Mouse (Mus musculus) mouse trophoblast stem cell (cell line): ENCODE measurements around the gene Stx1a.

Source experiments
- in situ Hi-C, 2 experiments: fragments of 300-500 bp; cut with MseI, MboI; formaldehyde crosslinking; loops; 2 replicates in 1 of 2; 3 replicates in 1 of 2; pipeline ENCODE4 v1.15.1; 2025

Stx1a gene

DNA sequence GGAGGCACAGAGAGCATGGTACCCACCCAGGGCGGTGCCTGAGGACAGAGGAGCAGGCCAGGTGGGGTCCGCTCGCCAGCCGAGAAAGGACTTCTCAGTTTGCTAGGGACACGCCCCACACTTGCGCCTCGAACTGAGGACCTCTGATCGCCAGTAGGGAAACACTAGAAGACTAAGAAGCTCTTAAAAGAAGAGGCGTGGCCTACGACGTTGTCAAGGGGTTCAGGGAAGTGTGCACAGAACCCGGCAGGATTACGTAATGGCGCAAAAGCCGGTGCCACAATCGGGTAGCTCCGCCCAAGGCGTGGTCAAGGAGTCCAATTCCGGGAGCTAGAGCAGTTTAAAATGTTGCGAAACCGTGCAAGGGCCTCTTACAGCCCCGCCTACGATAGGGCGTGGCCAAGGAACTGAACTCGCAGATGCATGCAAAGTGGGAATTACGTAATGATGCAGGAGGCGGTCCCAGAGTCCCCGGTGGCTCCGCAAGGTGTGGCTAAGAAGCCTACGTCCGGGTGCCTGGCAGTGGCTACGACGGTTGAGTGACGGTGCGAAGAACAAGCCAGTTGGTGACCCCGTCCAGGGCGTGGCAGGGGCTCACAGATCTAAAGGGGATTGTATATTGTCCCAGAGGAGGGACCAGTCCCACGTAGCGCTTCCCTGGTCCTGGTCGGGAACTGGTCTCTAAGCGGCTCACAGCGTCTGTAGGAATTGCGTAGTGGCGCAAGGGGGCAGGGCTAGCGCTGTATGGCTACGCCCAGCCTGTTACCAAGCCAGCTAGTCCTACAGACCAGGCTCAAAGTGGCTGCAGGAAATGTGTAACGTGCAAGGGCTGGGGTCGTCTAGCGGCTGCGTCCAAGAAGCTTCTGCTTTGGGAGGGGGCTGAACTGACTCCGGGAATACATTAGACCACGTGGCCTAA lies 14.4 kb upstream of the Stx1a start, which contains the start of gene Abhd11:
Abhd11 (plus strand) TSS at position 482 of the 919 bp plus-strand sequence.
- in situ Hi-C loops, result no loop called here

DNA sequence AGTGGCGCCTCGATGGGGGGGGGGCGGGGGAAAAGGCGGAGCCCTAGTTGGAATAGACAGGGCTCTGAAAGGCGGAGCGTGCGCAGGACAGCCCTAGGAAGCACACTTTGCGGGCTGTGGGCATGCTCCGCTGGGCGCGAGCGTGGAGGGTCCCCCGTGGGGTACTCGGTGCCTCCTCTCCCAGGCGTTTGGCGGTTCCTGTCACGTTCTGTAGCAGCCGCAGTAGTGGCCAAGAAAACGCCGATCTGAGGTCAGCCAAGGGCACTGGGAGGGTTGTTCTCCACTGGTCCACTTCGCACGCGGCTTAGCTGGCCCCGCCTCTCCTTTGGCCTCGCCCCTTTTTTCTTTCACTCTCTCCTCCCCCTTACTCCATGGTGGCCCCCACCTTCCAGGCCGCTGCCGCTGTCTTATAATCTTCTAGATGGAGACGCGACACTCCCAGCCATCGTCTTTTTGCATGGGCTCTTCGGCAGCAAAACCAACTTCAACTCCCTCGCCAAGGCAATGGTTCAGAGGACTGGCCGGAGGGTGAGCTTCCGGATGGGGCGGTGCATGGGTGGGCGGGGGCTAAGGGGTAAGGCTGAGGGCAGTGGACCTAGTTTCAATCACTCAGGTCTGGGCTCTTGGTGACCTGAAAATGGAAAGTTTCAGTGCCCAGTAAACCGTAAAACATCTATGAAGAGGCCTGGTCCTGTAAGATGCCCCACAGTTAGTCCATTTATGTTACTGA lies 13.5 kb upstream of the Stx1a start:
- in situ Hi-C loops, result loop anchor here in 1 of 2 experiments (10.0 kb wide), 1 partner anchor 95 kb away; no protein-coding TSS in a partner anchor

- in situ Hi-C loops, result loop anchor here in 1 of 2 experiments (10.0 kb wide), 1 partner anchor 94 kb away; no protein-coding TSS in a partner anchor
Observed at GRCm38 (mm10) chr5:135010320-135010709, 13.0 kb upstream of the Stx1a start.

GRCm38 (mm10) chr5:135010841-135011743 lies 12.2 kb upstream of the Stx1a start:
- in situ Hi-C loops, result loop anchor here in 1 of 2 experiments (10.0 kb wide), 1 partner anchor 94 kb away; no protein-coding TSS in a partner anchor

DNA sequence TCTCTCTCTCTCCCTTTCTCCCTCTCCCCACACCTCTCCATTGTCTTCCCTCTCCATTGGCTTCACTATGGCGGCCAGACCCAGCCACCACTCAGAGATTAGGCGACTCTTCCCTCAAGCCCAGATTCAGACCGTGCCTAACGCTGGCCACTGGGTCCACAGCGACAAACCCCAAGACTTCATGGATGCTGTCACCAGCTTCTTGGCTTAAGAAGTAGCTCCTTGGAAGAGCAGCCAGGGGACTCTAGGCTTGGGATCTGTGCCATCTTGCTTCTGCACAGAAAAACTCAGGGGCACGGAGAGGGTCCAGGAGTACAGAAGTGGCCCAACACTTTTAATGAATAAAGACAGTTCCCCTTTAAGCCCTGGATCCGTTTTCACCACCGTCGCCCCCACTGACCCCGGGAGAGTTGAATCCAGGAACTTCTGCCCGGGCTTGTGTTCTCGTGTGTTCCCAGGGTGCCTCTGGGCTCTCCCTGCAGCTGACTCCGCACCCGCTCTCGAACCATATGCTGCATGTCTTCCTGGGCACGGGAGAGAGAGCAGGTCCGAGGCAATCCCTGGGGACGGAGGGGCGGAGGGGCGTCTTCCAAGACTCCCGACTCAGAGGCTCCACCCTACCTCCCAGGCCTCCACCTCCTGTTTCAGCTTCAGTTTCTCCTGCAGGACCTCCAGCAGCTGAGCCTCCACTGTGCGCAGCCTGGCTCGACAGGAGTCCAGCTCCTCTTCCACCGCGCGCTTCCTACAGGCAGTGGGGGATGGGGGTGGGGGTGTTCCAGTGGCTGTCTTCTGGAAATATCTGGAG lies 11.3 kb upstream of the Stx1a start:
- in situ Hi-C loops, result loop anchor here in 1 of 2 experiments (10.0 kb wide), 1 partner anchor 93 kb away; no protein-coding TSS in a partner anchor

- in situ Hi-C loops, result loop anchor here in 1 of 2 experiments (10.0 kb wide), 1 partner anchor 92 kb away; no protein-coding TSS in a partner anchor
Observed at GRCm38 (mm10) chr5:135012671-135013441, 10.4 kb upstream of the Stx1a start.

DNA sequence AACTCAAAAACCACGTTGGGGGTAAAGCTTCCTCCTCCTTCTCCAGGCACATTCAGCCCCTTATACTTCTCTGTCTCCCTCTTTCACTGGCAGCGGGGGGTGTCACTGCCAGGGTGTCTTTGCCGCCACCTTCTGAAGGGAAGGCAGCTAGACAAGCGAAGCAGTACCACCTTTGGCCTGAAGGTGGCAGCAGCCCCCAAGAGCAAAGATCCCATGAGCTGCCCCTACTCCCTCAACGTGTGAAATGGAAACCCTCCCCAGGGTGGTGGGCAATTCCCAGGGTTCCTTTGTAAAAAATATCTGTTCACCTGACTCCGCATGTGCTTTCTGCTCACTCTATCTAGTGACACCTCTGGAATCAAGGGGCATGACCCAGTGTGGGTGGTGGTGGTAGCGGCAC lies 7.8 kb upstream of the Stx1a start:
- in situ Hi-C loops, result loop anchor here in 1 of 2 experiments (10.0 kb wide), 1 partner anchor 89 kb away; no protein-coding TSS in a partner anchor

DNA sequence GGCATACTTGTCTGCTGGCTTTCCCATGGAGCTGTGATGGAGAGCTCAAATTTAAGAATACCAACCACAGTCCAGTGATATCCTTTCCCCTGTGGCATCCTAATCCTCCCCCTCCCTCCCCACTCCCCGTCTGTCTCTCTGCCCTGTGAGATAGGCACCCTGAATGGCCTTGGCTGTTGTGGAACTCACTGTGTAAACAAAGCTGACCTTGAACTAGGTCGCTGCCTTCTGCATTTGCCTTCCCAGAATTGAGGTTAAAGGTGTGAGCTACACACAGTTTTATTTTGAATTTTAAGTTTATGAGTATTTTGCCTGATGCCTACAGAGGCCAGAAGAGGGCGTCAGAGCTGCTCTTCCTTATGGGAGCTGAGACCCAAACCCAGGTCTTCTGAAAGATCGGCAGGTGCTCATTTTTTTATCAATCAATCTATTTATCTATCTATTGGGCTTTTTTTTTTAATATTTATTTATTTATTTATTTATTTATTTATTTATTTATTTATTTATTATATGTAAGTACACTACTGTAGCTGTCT lies 7.0 kb upstream of the Stx1a start:
- in situ Hi-C loops, result loop anchor here in 1 of 2 experiments (10.0 kb wide), 1 partner anchor 89 kb away; no protein-coding TSS in a partner anchor

GRCm38 (mm10) chr5:135021814-135022213 lies 1.5 kb upstream of the Stx1a start:
- in situ Hi-C loops, result no loop called here

DNA sequence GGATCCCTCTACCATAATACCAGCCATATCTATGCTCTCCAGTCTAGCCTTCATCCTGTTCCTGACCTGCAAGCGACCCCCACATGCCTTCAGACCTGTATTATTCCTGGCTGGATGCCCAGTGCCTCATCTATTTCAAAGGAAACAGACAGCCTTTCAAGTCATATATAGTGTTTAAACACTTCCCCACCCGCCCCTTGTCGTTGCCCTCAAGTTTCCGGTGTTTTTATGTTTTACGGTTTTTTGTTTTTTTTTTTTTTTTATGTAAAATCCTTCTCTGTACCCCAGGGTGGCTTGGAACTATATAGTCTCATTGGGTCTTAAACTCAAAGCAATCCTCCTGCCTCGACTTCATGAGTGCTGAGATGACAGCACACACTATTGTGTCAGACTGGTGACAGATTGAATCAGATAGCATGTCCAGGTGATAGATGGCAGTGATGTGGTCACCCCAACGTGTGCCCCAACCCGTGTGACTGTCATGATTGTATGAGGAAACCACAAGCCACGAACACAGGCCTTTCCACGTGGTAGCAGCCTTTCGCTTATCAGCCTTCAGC lies 1.5 kb downstream of the Stx1a start:
- in situ Hi-C loops, result no loop called here

GRCm38 (mm10) chr5:135025899-135026298 lies 2.6 kb downstream of the Stx1a start:
- in situ Hi-C loops, result no loop called here

GRCm38 (mm10) chr5:135029007-135029854 lies 5.9 kb downstream of the Stx1a start:
- in situ Hi-C loops, result no loop called here

DNA sequence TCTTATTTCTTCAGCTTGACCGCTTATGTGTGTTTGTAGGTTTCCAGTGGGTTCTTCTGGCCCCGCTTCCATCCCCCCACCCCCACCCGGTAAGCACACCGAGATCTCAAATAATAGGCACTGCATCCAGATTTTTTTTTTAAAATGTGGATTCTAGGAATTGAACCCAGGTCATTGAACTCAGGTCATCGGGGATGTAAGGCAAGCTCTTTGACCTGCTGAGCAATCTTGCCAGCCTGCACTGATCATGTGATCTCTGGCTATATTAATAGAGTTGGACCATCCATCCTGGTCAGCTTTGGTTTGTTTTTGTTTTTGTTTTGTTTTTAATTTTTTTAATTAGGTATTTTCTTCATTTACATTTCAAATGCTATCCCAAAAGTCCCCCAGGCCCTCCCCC lies 9.3 kb downstream of the Stx1a start:
- in situ Hi-C loops, result no loop called here

DNA sequence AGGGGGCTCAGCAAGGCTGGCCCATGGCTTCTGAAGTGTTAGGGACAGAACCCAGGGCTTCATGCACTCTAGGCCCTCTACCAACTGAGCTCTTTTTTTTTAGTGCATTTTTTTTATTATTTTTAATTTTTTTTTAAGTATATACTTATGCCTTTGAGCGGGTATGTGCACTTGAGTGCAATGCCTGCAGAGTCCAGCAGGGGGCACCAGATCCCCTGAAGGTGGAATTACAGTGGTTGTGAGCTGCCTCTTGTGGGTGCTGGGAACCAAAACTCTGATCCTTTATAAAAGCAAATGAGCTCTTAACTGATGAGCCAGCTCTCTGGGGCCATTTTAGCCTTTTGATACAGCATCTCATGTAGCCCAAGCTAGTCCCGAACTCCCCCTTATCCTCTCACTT lies 11.3 kb downstream of the Stx1a start:
- in situ Hi-C loops, result no loop called here

DNA sequence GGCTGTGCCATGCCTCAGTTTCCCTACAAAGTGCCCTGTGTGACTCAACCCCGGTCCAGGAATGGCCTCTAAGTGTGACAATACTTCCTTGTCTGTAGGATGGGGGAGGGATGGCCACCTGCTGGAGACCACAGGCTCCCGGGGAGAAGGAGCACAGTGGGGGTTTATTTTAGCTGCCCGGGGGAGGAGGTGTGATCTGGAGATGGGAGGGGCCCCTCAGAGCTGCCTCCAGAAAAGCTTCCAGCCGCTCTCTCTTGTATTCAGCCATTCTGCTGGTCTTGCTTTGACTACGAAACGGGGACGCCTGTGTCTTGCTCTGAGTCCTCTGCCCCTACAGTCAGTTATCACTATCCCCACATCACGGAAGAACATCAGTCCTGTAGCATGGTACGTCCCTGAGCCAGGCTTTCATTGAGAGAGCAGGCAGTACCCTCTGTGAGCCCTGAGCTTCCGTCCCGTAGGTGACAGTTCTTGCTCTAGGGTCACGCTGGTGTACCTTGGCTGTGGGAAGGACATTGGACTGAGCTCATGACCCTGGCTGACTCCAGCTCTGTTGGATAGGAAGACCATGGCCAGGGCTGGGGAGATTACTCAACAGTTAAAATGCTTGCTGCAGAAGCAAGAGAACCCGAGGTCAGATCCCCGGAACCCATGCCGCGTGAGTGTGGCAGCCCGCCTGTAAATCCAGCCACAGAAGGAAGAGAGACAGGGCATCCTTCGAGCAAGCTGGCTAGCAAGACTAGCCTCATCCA lies 12.5 kb downstream of the Stx1a start:
- in situ Hi-C loops, result no loop called here

- in situ Hi-C loops, result no loop called here
Observed at GRCm38 (mm10) chr5:135037946-135038345, 14.7 kb downstream of the Stx1a start.

DNA sequence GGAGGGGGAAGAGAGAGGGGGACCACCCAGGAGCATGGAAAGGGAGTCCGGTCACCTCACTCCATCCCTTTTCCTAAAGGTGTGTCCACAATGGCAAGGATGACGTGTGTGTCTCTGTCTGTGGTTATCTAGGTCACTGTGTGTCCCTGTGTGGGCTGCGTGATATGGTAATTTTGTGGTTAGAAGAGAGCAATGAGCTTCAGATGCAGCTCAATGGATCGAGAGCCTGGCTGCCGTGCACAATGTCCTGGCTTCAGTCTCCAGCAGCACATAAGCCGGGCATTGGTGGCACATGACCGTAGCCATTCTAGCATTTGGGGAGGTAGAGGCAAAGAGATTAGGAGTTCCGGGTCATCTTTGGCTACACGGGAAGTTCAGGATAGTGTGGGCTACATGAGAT lies 16.3 kb downstream of the Stx1a start:
- in situ Hi-C loops, result no loop called here
